ENCODE assay signal across 11 mouse cellular contexts in the genomic region with DNA sequence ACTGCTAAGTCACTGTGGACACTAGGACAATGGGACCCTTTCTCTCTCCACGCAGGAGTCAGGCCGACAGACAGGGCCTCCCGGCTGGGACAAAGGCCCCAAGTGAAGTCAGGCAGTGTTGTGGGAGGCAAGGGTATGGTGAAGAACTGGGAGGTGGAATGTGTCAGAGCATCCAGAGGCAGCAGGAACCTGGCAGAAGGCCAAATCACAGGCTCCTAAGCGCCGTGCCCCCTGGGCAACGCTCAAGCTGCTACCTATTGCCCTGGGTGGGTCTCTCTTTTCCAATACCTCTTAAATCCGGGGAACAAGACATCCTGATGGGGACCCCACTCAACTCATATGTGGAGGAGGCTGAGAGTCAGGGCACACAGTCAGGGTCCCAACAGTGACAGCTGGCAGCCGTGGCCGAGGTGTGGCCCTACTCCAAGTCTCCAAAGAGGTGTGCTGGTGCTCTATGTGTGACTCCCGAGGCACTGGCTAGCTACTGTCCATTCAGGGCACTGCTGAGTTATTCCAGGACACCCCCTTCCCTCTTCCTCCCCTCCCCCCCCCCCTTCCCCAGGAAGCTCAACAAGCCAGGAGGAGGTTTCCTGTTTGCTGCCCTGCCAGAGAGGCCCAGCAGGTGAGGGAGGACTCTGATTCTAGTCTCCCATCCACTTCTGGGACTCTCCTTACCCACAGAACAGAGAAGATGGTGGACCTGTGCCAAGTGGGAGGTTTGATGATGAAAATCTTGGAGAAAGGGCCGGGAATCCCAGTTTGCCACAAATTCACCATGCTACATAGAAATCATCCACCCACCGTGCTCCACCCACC. TPM values are rescaled to one million over a fixed set of nuclear protein-coding genes. Genes with fewer than 3 reads are reported as not detected.
A peak's percentile ranks its signal among the peaks of the same experiment; 100 is the strongest.
DNase-seq lines count a peak whose midpoint lies in the region; ATAC-seq and TF ChIP-seq lines count a peak whose summit lies in the region.
"Had no signal": no experiment of that assay in that cellular context is flagged by ENCODE, and none has a peak within 500 bp of the region (broad histone marks: within the 10 kb centered on the region; RNA-seq: fewer than 3 reads in every experiment).

No protein-coding gene starts in this region.

- intact Hi-C loops in heart, adult 2 months (cut with DNase I): no loop called here

- H3K9ac ChIP-seq in heart, adult 2 months (ENCODE audit: low read depth, low read length): no peak overlapping the region
- peak overlapping the region; percentile 48 for H3K9ac ChIP-seq in heart, embryonic 16.5 days (ENCODE audit: low read length)
- H3K9ac ChIP-seq in limb, embryonic 15.5 days: no peak overlapping the region
- H3K9ac ChIP-seq: liver, embryonic 15.5 days had no signal

- H3K27me3 ChIP-seq in heart, adult 2 months (ENCODE audit: control insufficient read depth, insufficient read depth, low read length): no peaks in the 10 kb centered on the region
- H3K27me3 ChIP-seq in Patski: peaks cover 9% of the 10 kb centered on the region
- peaks cover 20% of the 10 kb centered on the region for H3K27me3 ChIP-seq in heart, embryonic 16.5 days (ENCODE audit: control insufficient read depth, insufficient read depth, low read length)
- peaks cover 32% of the 10 kb centered on the region for H3K27me3 ChIP-seq in limb, embryonic 15.5 days

- no peaks in the 10 kb centered on the region for H3K9me3 ChIP-seq in heart, embryonic 16.5 days (replicated peaks; ENCODE audit: control insufficient read depth, low read length)
- H3K9me3 ChIP-seq in limb, embryonic 15.5 days: no peaks in the 10 kb centered on the region
- H3K9me3 ChIP-seq: liver, embryonic 15.5 days had no signal

- no peak for TF ChIP-seq CTCF in heart, adult 2 months (IDR thresholded peaks at IDR 0.05)
- TF ChIP-seq CTCF in Patski (IDR thresholded peaks at IDR 0.05): no peak

- WGBS in heart, adult 2 months: 25% methylated on average over 12 of the region's 12 CpGs
- 24% methylated on average over 12 of the region's 12 CpGs for WGBS in heart, embryonic 16.5 days
- WGBS in limb, embryonic 15.5 days: 38% methylated on average over 12 of the region's 12 CpGs

- H3K36me3 ChIP-seq in heart, adult 2 months (ENCODE audit: control insufficient read depth, insufficient read depth, low read length): no peaks in the 10 kb centered on the region
- no peaks in the 10 kb centered on the region for H3K36me3 ChIP-seq in heart, embryonic 16.5 days (ENCODE audit: control insufficient read depth, insufficient read depth)
- H3K36me3 ChIP-seq in limb, embryonic 15.5 days: no peaks in the 10 kb centered on the region
- H3K36me3 ChIP-seq: liver, embryonic 15.5 days had no signal

- POLR2A ChIA-PET in Patski (lab: Charles Lee): interaction anchor here (1.4 to 9.4 kb wide), 2 partner anchors 13 to 49 kb away, joined by 6 to 96 read pairs; a partner anchor contains a TSS

- 0 out of 2 replicates have a peak overlapping the region, but pooled peaks have one; percentile 1 for H3K4me2 ChIP-seq in heart, embryonic 16.5 days (ENCODE audit: low read depth, low read length)
- no peak overlapping the region for H3K4me2 ChIP-seq in limb, embryonic 15.5 days

- H3K27ac ChIP-seq in heart, adult 2 months: peak overlapping the region; percentile 59
- H3K27ac ChIP-seq in heart, embryonic 16.5 days (ENCODE audit: low read length): peak overlapping the region; percentile 71
- H3K27ac ChIP-seq in limb, embryonic 15.5 days: peak overlapping the region; percentile 61; the same call in 1 of the 2 replicates
- H3K27ac ChIP-seq: liver, embryonic 15.5 days had no signal

- in situ Hi-C loops in Patski (cut with MboI; ENCODE audit: low pct_unique_long_range_greater_than_20kb): loop anchor here (5.0 kb wide), 1 partner anchor 43 kb away; no protein-coding TSS in a partner anchor

- H3K4me3 ChIP-seq in heart, adult 2 months: no peak overlapping the region
- H3K4me3 ChIP-seq in heart, embryonic 16.5 days (ENCODE audit: low read length): no peak overlapping the region
- no peak overlapping the region for H3K4me3 ChIP-seq in limb, embryonic 15.5 days
- H3K4me3 ChIP-seq: liver, embryonic 15.5 days had no signal

- CTCF ChIA-PET in Patski (lab: Charles Lee): interaction anchor here (1.1 to 18.5 kb wide), 6 partner anchors 12 to 87 kb away, joined by 3 to 437 read pairs (median 7); a partner anchor contains a TSS

- peaks cover 45% of the 10 kb centered on the region for H3K4me1 ChIP-seq in heart, adult 2 months (ENCODE audit: control insufficient read depth, insufficient read depth, low read length)
- peaks cover 66% of the 10 kb centered on the region for H3K4me1 ChIP-seq in heart, embryonic 16.5 days (ENCODE audit: control insufficient read depth, insufficient read depth, low read length)
- H3K4me1 ChIP-seq in limb, embryonic 15.5 days: peaks cover 68% of the 10 kb centered on the region

- no peak for ATAC-seq in Patski
- no peak for ATAC-seq in heart, embryonic 16.5 days (replicated peaks; ENCODE audit: extremely low read depth, insufficient read depth, low FRiP score)
- ATAC-seq in limb, embryonic 15.5 days (ENCODE audit: insufficient number of reproducible peaks, low FRiP score, low TSS enrichment, low read depth): no peak
- no peak for ATAC-seq in megakaryocyte-erythroid progenitor cell, adult 5-6 weeks (replicated peaks; ENCODE audit: low FRiP score, low TSS enrichment, poor library complexity, severe bottlenecking)
- no peak for ATAC-seq in frontal cortex, adult (ENCODE audit: low TSS enrichment)

- peak; percentile 54; the same call in 1 of the 2 replicates for TF ChIP-seq EP300 in heart, adult 2 months (IDR thresholded peaks at IDR 0.05; ENCODE audit: insufficient read depth, low read depth, low read length)

- TF ChIP-seq POLR2A in heart, adult 2 months (IDR thresholded peaks at IDR 0.05; ENCODE audit: insufficient read depth, low read depth, low read length): 0 out of 2 replicates have a peak, but pooled peaks have one; percentile 25

- DNase-seq in heart, adult 2 months: peak; percentile 32 to 43
- DNase-seq in heart, adult 8-10 months (ENCODE audit: low spot score): no peak
- peak; percentile 68 for DNase-seq in Patski (ENCODE audit: low read depth, low spot score)
- DNase-seq in c-Kit-positive CD71-positive TER-119-positive erythroid progenitor cells, embryonic 14.5 days (ENCODE audit: low spot score): no peak

- H3K79me2 ChIP-seq in heart, adult 2 months (replicated peaks; ENCODE audit: control insufficient read depth, insufficient read depth, low read length): no peaks in the 10 kb centered on the region

RNA-seq across cellular contexts. Expression of a gene that starts 14.3 kb away (rescaled TPM):
- under 1 TPM in 1 of 2 experiments, not detected in 1; 0.09 TPM for total RNA-seq in heart, adult 2 months (2021)
- polyA plus RNA-seq in heart, adult 2 months (2012; rRNA removed): 0.32 and 0.55 TPM in 2 replicates
- under 1 TPM in 3 of 4 experiments, not detected in 1; 0.09 to 0.69 (median 0.27) TPM for total RNA-seq in heart, adult 8-10 months (2022)
- 0.28 TPM for polyA plus RNA-seq in Patski (2021)
- polyA plus RNA-seq in heart, embryonic 16.5 days (2015; fragmentation: Nextera tagmentation; extraction: Ambion mirVana): 0.13 and 0.47 TPM in 2 replicates
- 0.72 and 1.1 TPM in 2 replicates for polyA plus RNA-seq in limb, embryonic 15.5 days (2015; fragmentation: Nextera tagmentation; extraction: Ambion mirVana)
- not detected in 2 replicates for total RNA-seq in megakaryocyte-erythroid progenitor cell, adult 5-6 weeks (2014; fragmentation: Nextera tagmentation)
- total RNA-seq in megakaryocyte-erythroid progenitor cell, adult 5-6 weeks (2017): not detected in 2 replicates

RNA-seq across cellular contexts. Expression of a gene that starts 14.8 kb away (rescaled TPM):
- 10 to 100 TPM; 14.7 to 22.8 TPM for total RNA-seq in heart, adult 2 months (2021)
- 6.2 and 10.0 TPM in 2 replicates for polyA plus RNA-seq in heart, adult 2 months (2012; rRNA removed)
- 10 to 100 TPM; 10.1 to 25.1 (median 18.9) TPM for total RNA-seq in heart, adult 8-10 months (2022)
- 45.0 TPM for polyA plus RNA-seq in Patski (2021)
- polyA plus RNA-seq in heart, embryonic 16.5 days (2015; fragmentation: Nextera tagmentation; extraction: Ambion mirVana): 9.5 and 13.4 TPM in 2 replicates
- 26.6 and 37.2 TPM in 2 replicates for polyA plus RNA-seq in limb, embryonic 15.5 days (2015; fragmentation: Nextera tagmentation; extraction: Ambion mirVana)
- not detected in 2 replicates for total RNA-seq in megakaryocyte-erythroid progenitor cell, adult 5-6 weeks (2014; fragmentation: Nextera tagmentation)
- total RNA-seq in megakaryocyte-erythroid progenitor cell, adult 5-6 weeks (2017): 0.84 TPM in 1 of 2 replicates, not detected in the other

RNA-seq across cellular contexts. Expression of a gene that starts 37.2 kb away (rescaled TPM):
- under 1 TPM in 1 of 2 experiments, not detected in 1; 0.25 TPM for total RNA-seq in heart, adult 2 months (2021)
- polyA plus RNA-seq in heart, adult 2 months (2012; rRNA removed): not detected in 2 replicates
- total RNA-seq in heart, adult 8-10 months (2022): not detected
- polyA plus RNA-seq in Patski (2021): 0.59 TPM
- polyA plus RNA-seq in heart, embryonic 16.5 days (2015; fragmentation: Nextera tagmentation; extraction: Ambion mirVana): 7.8 and 10.1 TPM in 2 replicates
- polyA plus RNA-seq in limb, embryonic 15.5 days (2015; fragmentation: Nextera tagmentation; extraction: Ambion mirVana): 249 and 274 TPM in 2 replicates
- total RNA-seq in megakaryocyte-erythroid progenitor cell, adult 5-6 weeks (2014; fragmentation: Nextera tagmentation): 2.8 TPM in 1 of 2 replicates, not detected in the other
- 1.2 TPM in 1 of 2 replicates, not detected in the other for total RNA-seq in megakaryocyte-erythroid progenitor cell, adult 5-6 weeks (2017)

RNA-seq across cellular contexts. Expression of a gene that starts 41.7 kb away (rescaled TPM):
- total RNA-seq in heart, adult 2 months (2021): not detected
- not detected in 2 replicates for polyA plus RNA-seq in heart, adult 2 months (2012; rRNA removed)
- total RNA-seq in heart, adult 8-10 months (2022): not detected
- 0.32 TPM for polyA plus RNA-seq in Patski (2021)
- polyA plus RNA-seq in heart, embryonic 16.5 days (2015; fragmentation: Nextera tagmentation; extraction: Ambion mirVana): 0.18 TPM in 1 of 2 replicates, not detected in the other
- not detected in 2 replicates for polyA plus RNA-seq in limb, embryonic 15.5 days (2015; fragmentation: Nextera tagmentation; extraction: Ambion mirVana)
- not detected in 2 replicates for total RNA-seq in megakaryocyte-erythroid progenitor cell, adult 5-6 weeks (2014; fragmentation: Nextera tagmentation)
- total RNA-seq in megakaryocyte-erythroid progenitor cell, adult 5-6 weeks (2017): not detected in 2 replicates
- total RNA-seq: ES-E14 had no signal
- polyA plus RNA-seq: embryonic facial prominence, embryonic 11.5 days; liver, embryonic 15.5 days had no signal

RNA-seq across cellular contexts. Expression of a gene that starts 55.2 kb away (rescaled TPM):
- total RNA-seq in heart, adult 2 months (2021): 1 to 10 TPM; 4.7 to 5.5 TPM
- polyA plus RNA-seq in heart, adult 2 months (2012; rRNA removed): 17.2 and 18.7 TPM in 2 replicates
- total RNA-seq in heart, adult 8-10 months (2022): 1 to 10 TPM; 4.6 to 6.7 (median 5.3) TPM
- 24.6 TPM for polyA plus RNA-seq in Patski (2021)
- 14.0 and 15.1 TPM in 2 replicates for polyA plus RNA-seq in heart, embryonic 16.5 days (2015; fragmentation: Nextera tagmentation; extraction: Ambion mirVana)
- polyA plus RNA-seq in limb, embryonic 15.5 days (2015; fragmentation: Nextera tagmentation; extraction: Ambion mirVana): 18.4 and 18.5 TPM in 2 replicates
- 26.9 and 34.3 TPM in 2 replicates for total RNA-seq in megakaryocyte-erythroid progenitor cell, adult 5-6 weeks (2014; fragmentation: Nextera tagmentation)
- total RNA-seq in megakaryocyte-erythroid progenitor cell, adult 5-6 weeks (2017): 4.1 and 10.0 TPM in 2 replicates

Comparison
In these comparisons a context has a peak if more than half of its experiments do, and no peak if none do; other contexts are left out.
1. DNase-seq: peak in heart, adult 2 months (2 of 2) and Patski (single experiment); none in heart, adult 8-10 months (single experiment) and c-Kit-positive CD71-positive TER-119-positive erythroid progenitor cells, embryonic 14.5 days (single experiment).
2. RNA of a gene that starts 37.2 kb away (polyA plus RNA-seq): 249 to 274 TPM in limb, embryonic 15.5 days; 7.8 to 10.1 TPM in heart, embryonic 16.5 days, 0.59 TPM in Patski (single experiment) and not detected in heart, adult 2 months; every median in the first group is over 10 times any median in the second.
3. Peak in every context shown above with its lines, with median percentiles within 50 percentile points of each other: H3K27ac ChIP-seq.